Mouse (Mus musculus) layer of hippocampus, adult 9-11 months (tissue): ENCODE results near the gene Gm4724.
"Not testable (repeated sequence)": the region's sequence is repeated elsewhere in the genome, so short reads cannot be mapped to it uniquely, and the experiment has no call there.

ENCODE experiments used
- DNase-seq: peaks from one replicate; pipeline ENCODE4 v3.0.0; 2022

Gene Gm4724

DNA sequence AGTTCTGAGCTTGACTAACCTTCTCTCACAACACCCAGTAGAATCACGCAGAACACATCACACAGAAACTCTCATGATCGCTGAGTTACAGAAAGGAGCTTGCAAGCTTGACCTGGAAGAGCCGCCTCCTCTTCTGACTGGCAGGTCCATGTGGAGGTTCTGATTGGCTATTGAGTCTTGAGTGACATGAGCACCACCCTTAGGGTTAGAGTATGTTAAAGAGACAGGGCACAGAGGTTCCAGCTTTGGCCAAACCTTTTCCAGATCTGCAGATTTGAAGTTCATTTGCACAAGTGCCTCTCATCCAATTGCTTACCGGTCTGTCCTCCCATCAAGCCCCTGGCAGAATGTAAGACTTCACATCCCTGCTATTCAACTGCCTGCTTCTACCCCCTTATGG is at the start of gene Gm4724:
Gene Gm4724 (minus strand): TSS at position 101 of the 400 bp plus-strand sequence.
- not testable (repeated sequence) for DNase-seq

DNA sequence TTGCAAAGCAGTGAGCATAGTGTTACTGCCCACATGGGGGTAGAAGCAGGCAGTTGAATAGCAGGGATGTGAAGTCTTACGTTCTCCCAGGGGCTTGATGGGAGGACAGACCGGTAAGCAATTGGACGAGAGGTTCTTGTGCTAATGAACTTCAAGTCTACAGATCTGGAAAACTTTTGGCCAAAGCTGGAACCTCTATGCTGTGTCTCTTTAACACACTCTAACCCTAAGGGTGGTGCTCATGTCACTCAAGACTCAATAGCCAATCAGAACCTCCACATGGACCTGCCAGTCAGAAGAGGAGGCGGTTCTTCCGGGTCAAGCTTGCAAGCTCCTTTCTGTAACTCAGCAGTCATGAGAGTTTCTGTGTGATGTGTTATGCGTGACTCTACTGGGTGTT is 34.1 kb upstream of the Gm4724 start, which contains the start of gene Zfp965:
Gene Zfp965 (plus strand): TSS at position 301 of the 400 bp plus-strand sequence.
- not testable (repeated sequence) for DNase-seq
